Mouse (Mus musculus): ENCODE results near the gene Nod1. TPM values are rescaled to one million over a fixed set of nuclear protein-coding genes. Genes with fewer than 3 reads are reported as not detected.

Nod1 gene
- polyA plus RNA-seq, 1 experiment from 2014 or later, result 4.5 TPM

- no peaks in the 10 kb centered on the region for H3K4me1 ChIP-seq (replicated peaks; ENCODE audit: insufficient read depth, low read length)
- DNase-seq (ENCODE audit: low spot score) (no peak), ATAC-seq (replicated peaks; ENCODE audit: low FRiP score, low read depth) (no peak)
- no peaks in the 10 kb centered on the region for H3K9me3 ChIP-seq (replicated peaks; ENCODE audit: low read length)
- no peak overlapping the region for H3K9ac ChIP-seq (ENCODE audit: low read depth, low read length)
- no peak overlapping the region for H3K4me2 ChIP-seq (ENCODE audit: low read length)
- H3K4me3 ChIP-seq (replicated peaks; ENCODE audit: low read depth, low read length), result no peak overlapping the region
- WGBS, result 43% methylated on average over 7 of the region's 7 CpGs
- H3K27ac ChIP-seq, result no peak overlapping the region
- no peaks in the 10 kb centered on the region for H3K27me3 ChIP-seq (ENCODE audit: insufficient read depth, low read length)
- H3K36me3 ChIP-seq (ENCODE audit: insufficient read depth, low read length), result no peaks in the 10 kb centered on the region
- no peak for TF ChIP-seq CTCF (IDR thresholded peaks at IDR 0.05; ENCODE audit: low read depth)
These were observed 40.1 kb upstream of the Nod1 start for GRCm38 (mm10) chr6:55012516-55012915.

GRCm38 (mm10) chr6:55010330-55011091 lies 38.1 kb upstream of the Nod1 start:
- Histone ChIP-seq H3K27ac (no peak overlapping the region), H3K4me1 (replicated peaks; ENCODE audit: insufficient read depth, low read length) (no peaks in the 10 kb centered on the region), H3K27me3 (ENCODE audit: insufficient read depth, low read length) (no peaks in the 10 kb centered on the region), H3K36me3 (ENCODE audit: insufficient read depth, low read length) (no peaks in the 10 kb centered on the region), H3K9ac (ENCODE audit: low read depth, low read length) (no peak overlapping the region), H3K9me3 (replicated peaks; ENCODE audit: low read length) (no peaks in the 10 kb centered on the region), H3K4me3 (replicated peaks; ENCODE audit: low read depth, low read length) (no peak overlapping the region), H3K4me2 (ENCODE audit: low read length) (no peak overlapping the region)
- ATAC-seq (replicated peaks; ENCODE audit: low FRiP score, low read depth) (no peak), DNase-seq (ENCODE audit: low spot score) (no peak)
- WGBS, result 74% methylated on average over 4 of the region's 4 CpGs
- TF ChIP-seq CTCF (IDR thresholded peaks at IDR 0.05; ENCODE audit: low read depth), result no peak

- TF ChIP-seq CTCF (IDR thresholded peaks at IDR 0.05; ENCODE audit: low read depth), result no peak
- 41% methylated on average over 16 of the region's 16 CpGs for WGBS
- no peaks in the 10 kb centered on the region for H3K36me3 ChIP-seq (ENCODE audit: insufficient read depth, low read length)
- no peak overlapping the region for H3K4me3 ChIP-seq (replicated peaks; ENCODE audit: low read depth, low read length)
- no peaks in the 10 kb centered on the region for H3K4me1 ChIP-seq (replicated peaks; ENCODE audit: insufficient read depth, low read length)
- ATAC-seq (replicated peaks; ENCODE audit: low FRiP score, low read depth) (no peak), DNase-seq (ENCODE audit: low spot score) (no peak)
- no peak overlapping the region for H3K4me2 ChIP-seq (ENCODE audit: low read length)
- H3K9ac ChIP-seq (ENCODE audit: low read depth, low read length), result no peak overlapping the region
- no peak overlapping the region for H3K27ac ChIP-seq
- no peaks in the 10 kb centered on the region for H3K27me3 ChIP-seq (ENCODE audit: insufficient read depth, low read length)
- no peaks in the 10 kb centered on the region for H3K9me3 ChIP-seq (replicated peaks; ENCODE audit: low read length)
These were observed 37.2 kb upstream of the Nod1 start for GRCm38 (mm10) chr6:55009391-55010230.

- Histone ChIP-seq H3K9ac (ENCODE audit: low read depth, low read length) (no peak overlapping the region), H3K9me3 (replicated peaks; ENCODE audit: low read length) (no peaks in the 10 kb centered on the region), H3K4me3 (replicated peaks; ENCODE audit: low read depth, low read length) (no peak overlapping the region), H3K27me3 (ENCODE audit: insufficient read depth, low read length) (no peaks in the 10 kb centered on the region), H3K27ac (no peak overlapping the region), H3K4me2 (ENCODE audit: low read length) (no peak overlapping the region), H3K36me3 (ENCODE audit: insufficient read depth, low read length) (no peaks in the 10 kb centered on the region), H3K4me1 (replicated peaks; ENCODE audit: insufficient read depth, low read length) (no peaks in the 10 kb centered on the region)
- DNase-seq (ENCODE audit: low spot score), result no peak
- 86% methylated on average over 8 of the region's 8 CpGs for WGBS
- no peak for ATAC-seq (replicated peaks; ENCODE audit: low FRiP score, low read depth)
- TF ChIP-seq CTCF (IDR thresholded peaks at IDR 0.05; ENCODE audit: low read depth), result no peak
These were observed 36.0 kb upstream of the Nod1 start for GRCm38 (mm10) chr6:55008401-55008800.

- TF ChIP-seq CTCF (IDR thresholded peaks at IDR 0.05; ENCODE audit: low read depth), result no peak
- Histone ChIP-seq H3K36me3 (ENCODE audit: insufficient read depth, low read length) (no peaks in the 10 kb centered on the region), H3K9ac (ENCODE audit: low read depth, low read length) (no peak overlapping the region), H3K4me1 (replicated peaks; ENCODE audit: insufficient read depth, low read length) (no peaks in the 10 kb centered on the region), H3K4me3 (replicated peaks; ENCODE audit: low read depth, low read length) (no peak overlapping the region), H3K27me3 (ENCODE audit: insufficient read depth, low read length) (no peaks in the 10 kb centered on the region), H3K27ac (no peak overlapping the region), H3K9me3 (replicated peaks; ENCODE audit: low read length) (no peaks in the 10 kb centered on the region), H3K4me2 (ENCODE audit: low read length) (no peak overlapping the region)
- 55% methylated on average over 4 of the region's 4 CpGs for WGBS
- ATAC-seq (replicated peaks; ENCODE audit: low FRiP score, low read depth) (no peak), DNase-seq (ENCODE audit: low spot score) (no peak)
These were observed 31.1 kb upstream of the Nod1 start for GRCm38 (mm10) chr6:55003559-55003958.

GRCm38 (mm10) chr6:55002438-55002837 lies 30.0 kb upstream of the Nod1 start:
- DNase-seq (ENCODE audit: low spot score), result no peak

More at GRCm38 (mm10) chr6:55002438-55002837, 30.0 kb upstream of the Nod1 start:
- Histone ChIP-seq H3K9ac (ENCODE audit: low read depth, low read length) (no peak overlapping the region), H3K27me3 (ENCODE audit: insufficient read depth, low read length) (no peaks in the 10 kb centered on the region), H3K4me3 (replicated peaks; ENCODE audit: low read depth, low read length) (no peak overlapping the region), H3K4me2 (ENCODE audit: low read length) (no peak overlapping the region), H3K27ac (no peak overlapping the region), H3K36me3 (ENCODE audit: insufficient read depth, low read length) (no peaks in the 10 kb centered on the region), H3K4me1 (replicated peaks; ENCODE audit: insufficient read depth, low read length) (no peaks in the 10 kb centered on the region), H3K9me3 (replicated peaks; ENCODE audit: low read length) (no peaks in the 10 kb centered on the region)
- WGBS, result 71% methylated on average over 4 of the region's 4 CpGs
- TF ChIP-seq CTCF (IDR thresholded peaks at IDR 0.05; ENCODE audit: low read depth), result no peak
- ATAC-seq (replicated peaks; ENCODE audit: low FRiP score, low read depth), result no peak

Measured in kidney, postnatal 0 days (tissue).